Mouse (Mus musculus): ENCODE measurements around the gene Jaml.

GRCm38 (mm10) chr9:45126941-45127340 is 48.0 kb downstream of the Jaml start:
- TF ChIP-seq POLR2A (IDR thresholded peaks at IDR 0.05; ENCODE audit: control insufficient read depth, extremely low read depth, insufficient read depth, low read length, poor library complexity) (no peak), CTCF (IDR thresholded peaks at IDR 0.05; ENCODE audit: borderline replicate concordance, control insufficient read depth, extremely low read depth, insufficient read depth, low read length, poor library complexity) (no peak)
